Mouse (Mus musculus): ENCODE data around the gene Etl4.

DNA sequence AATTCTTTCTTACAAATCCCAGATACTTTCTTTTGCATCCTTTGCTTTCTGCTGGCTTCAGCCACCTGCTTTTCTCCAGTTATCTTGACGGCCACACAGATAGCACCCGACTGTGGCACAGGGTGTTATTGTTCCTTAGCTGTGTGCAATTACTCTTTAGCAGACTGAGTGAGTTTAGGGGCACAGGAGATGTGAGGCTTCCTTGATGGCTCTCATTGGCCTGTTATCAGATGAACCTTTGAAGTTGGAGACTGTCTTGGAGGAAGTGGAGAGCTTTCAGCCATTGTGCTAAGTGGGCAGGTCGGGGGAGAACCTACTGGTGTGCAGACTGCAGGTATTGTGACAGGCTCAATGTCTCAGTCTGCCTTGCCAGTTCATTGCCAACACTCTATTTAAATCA lies 623.0 kb downstream of the Etl4 start:
- TF ChIP-seq POLR2A (IDR thresholded peaks at IDR 0.05; ENCODE audit: extremely low read depth, insufficient read depth, low read length) (no peak), CTCF (IDR thresholded peaks at IDR 0.05; ENCODE audit: low read depth, low read length) (no peak)
